Mouse (Mus musculus): ENCODE data around the gene Tfpi. TPM values are rescaled to one million over a fixed set of nuclear protein-coding genes. Genes with fewer than 3 reads are reported as not detected.

Tfpi gene
- polyA plus RNA-seq, 1 experiment from 2014 or later: 21.8 TPM

DNA sequence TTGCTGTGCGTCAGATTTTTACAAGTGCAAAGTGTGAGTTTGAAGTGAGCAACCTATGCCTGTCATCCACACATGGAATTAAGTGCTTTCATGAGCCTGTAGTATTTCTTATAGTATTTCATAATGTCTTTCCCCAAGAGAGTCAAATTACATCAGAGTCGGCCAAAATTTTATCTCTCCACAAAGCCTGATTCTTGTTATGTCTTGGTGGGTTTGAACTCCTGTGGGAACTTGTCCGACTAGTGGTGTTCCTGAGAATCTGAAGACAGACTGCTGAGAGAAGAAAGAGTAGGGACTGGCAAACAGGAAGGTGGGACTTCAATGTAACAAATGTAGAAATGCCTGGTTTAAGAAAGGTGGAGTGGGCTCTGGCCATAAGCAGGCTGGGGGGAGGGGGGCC, 47.7 kb downstream of the Tfpi start:
- no peaks in the 10 kb centered on the region for H3K27me3 ChIP-seq (ENCODE audit: control insufficient read depth, insufficient read depth, low read length)
- no peaks in the 10 kb centered on the region for H3K36me3 ChIP-seq (ENCODE audit: control insufficient read depth, insufficient read depth, low read length)
- H3K4me2 ChIP-seq (replicated peaks; ENCODE audit: low read depth, low read length): no peak overlapping the region
- no peaks in the 10 kb centered on the region for H3K4me1 ChIP-seq (replicated peaks; ENCODE audit: control insufficient read depth, insufficient read depth, low read length)
- ATAC-seq (ENCODE audit: low FRiP score): no peak
- no peak for DNase-seq (ENCODE audit: low spot score)
- H3K27ac ChIP-seq (ENCODE audit: low read depth, low read length): no peak overlapping the region
- 62% methylated on average over 3 of the region's 3 CpGs for WGBS
- no peak overlapping the region for H3K4me3 ChIP-seq (ENCODE audit: low read depth, low read length)
- H3K9ac ChIP-seq (ENCODE audit: low read depth, low read length): no peak overlapping the region
- no peaks in the 10 kb centered on the region for H3K9me3 ChIP-seq (ENCODE audit: control insufficient read depth, low read length)

DNA sequence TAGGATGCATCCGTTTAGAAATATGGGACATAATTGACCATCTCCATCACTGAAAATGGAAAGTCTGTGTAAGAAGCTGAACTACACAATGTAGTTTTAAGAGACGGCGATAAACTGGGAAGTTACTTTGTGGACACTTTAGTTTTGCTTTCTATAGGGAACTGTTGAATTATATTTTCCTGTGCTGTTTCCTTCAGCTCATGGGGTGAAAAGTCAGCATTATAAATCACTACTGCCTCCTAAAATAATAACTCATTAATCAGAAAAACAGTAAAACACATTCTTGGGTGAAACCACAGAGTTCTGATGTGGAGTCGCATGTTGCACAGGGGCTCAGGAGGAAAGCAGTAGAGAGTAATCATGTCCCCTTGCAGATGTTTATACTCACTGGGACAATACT, 50.0 kb downstream of the Tfpi start:
- H3K4me1 ChIP-seq (replicated peaks; ENCODE audit: control insufficient read depth, insufficient read depth, low read length): no peaks in the 10 kb centered on the region
- H3K36me3 ChIP-seq (ENCODE audit: control insufficient read depth, insufficient read depth, low read length): no peaks in the 10 kb centered on the region
- no peak overlapping the region for H3K4me2 ChIP-seq (replicated peaks; ENCODE audit: low read depth, low read length)
- no peak overlapping the region for H3K9ac ChIP-seq (ENCODE audit: low read depth, low read length)
- no peaks in the 10 kb centered on the region for H3K27me3 ChIP-seq (ENCODE audit: control insufficient read depth, insufficient read depth, low read length)
- no peak overlapping the region for H3K4me3 ChIP-seq (ENCODE audit: low read depth, low read length)
- DNase-seq (ENCODE audit: low spot score) (no peak), ATAC-seq (ENCODE audit: low FRiP score) (no peak)
- no peak overlapping the region for H3K27ac ChIP-seq (ENCODE audit: low read depth, low read length)
- WGBS: 93% methylated on average over 4 of the region's 4 CpGs
- no peaks in the 10 kb centered on the region for H3K9me3 ChIP-seq (ENCODE audit: control insufficient read depth, low read length)

DNA sequence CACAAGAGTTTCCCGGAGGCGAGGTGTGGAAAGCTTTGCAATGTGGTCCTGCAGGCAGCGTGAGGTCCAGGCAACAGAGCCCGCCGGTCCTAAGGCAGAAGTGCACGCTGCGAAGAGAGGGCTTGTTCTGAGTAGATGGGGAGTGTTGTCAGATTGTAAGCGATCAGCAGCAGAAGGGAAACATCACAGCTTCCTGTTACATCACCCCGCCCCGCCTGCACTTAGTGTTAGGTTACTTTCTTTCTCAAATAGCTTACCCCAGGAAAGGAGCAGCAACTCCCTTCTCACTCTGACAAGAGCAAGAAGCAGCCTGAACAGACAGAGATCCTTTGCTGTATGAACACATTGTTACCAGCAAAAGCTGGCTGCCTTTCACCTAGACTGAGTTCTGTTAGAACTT, 51.4 kb downstream of the Tfpi start, which contains the start of gene Calcrl:
Gene Calcrl, minus strand, starts transcription at position 274 of the 400 bp plus-strand sequence.
- H3K27me3 ChIP-seq (ENCODE audit: control insufficient read depth, insufficient read depth, low read length): no peaks in the 10 kb centered on the region
- DNase-seq (ENCODE audit: low spot score) (peak; percentile 48), ATAC-seq (ENCODE audit: low FRiP score) (peak; percentile 65)
- peak within 1 kb of the TSS; percentile 13; the same call in 1 of the 2 replicates for H3K9ac ChIP-seq (ENCODE audit: low read depth, low read length)
- WGBS: 3% methylated on average over 10 of the region's 10 CpGs
- H3K4me3 ChIP-seq (ENCODE audit: low read depth, low read length): peak within 1 kb of the TSS; percentile 16; the same call in 1 of the 2 replicates
- no peak within 1 kb of the TSS for H3K27ac ChIP-seq (ENCODE audit: low read depth, low read length)
- H3K9me3 ChIP-seq (ENCODE audit: control insufficient read depth, low read length): no peaks in the 10 kb centered on the region
- no peaks in the 10 kb centered on the region for H3K36me3 ChIP-seq (ENCODE audit: control insufficient read depth, insufficient read depth, low read length)
- peak within 1 kb of the TSS; percentile 8 for H3K4me2 ChIP-seq (replicated peaks; ENCODE audit: low read depth, low read length)
- H3K4me1 ChIP-seq (replicated peaks; ENCODE audit: control insufficient read depth, insufficient read depth, low read length): no peaks in the 10 kb centered on the region

DNA sequence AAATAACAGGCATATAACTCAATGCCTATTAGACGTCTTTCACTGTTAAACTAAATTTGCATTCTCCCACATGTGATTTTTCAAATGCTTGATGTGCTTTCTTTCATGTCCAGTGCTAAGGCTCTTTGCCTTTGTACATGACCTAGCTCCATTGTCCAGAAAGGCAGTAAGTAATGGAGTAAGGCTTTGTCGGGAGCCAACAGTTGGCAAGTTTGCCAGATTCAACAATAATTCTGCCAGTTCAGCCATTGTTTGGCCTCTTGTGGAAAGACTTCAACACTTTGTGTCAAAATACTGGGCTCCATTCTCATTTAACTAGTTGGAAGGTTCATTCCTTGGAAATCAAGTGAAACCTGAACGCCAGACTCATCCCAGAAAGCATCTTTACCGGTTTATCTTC, 60.1 kb downstream of the Tfpi start:
- ATAC-seq (ENCODE audit: low FRiP score) (no peak), DNase-seq (ENCODE audit: low spot score) (no peak)
- Histone ChIP-seq H3K27me3 (ENCODE audit: control insufficient read depth, insufficient read depth, low read length) (no peaks in the 10 kb centered on the region), H3K9me3 (ENCODE audit: control insufficient read depth, low read length) (no peaks in the 10 kb centered on the region), H3K4me1 (replicated peaks; ENCODE audit: control insufficient read depth, insufficient read depth, low read length) (no peaks in the 10 kb centered on the region), H3K4me2 (replicated peaks; ENCODE audit: low read depth, low read length) (no peak overlapping the region), H3K36me3 (ENCODE audit: control insufficient read depth, insufficient read depth, low read length) (no peaks in the 10 kb centered on the region), H3K27ac (ENCODE audit: low read depth, low read length) (no peak overlapping the region), H3K4me3 (ENCODE audit: low read depth, low read length) (no peak overlapping the region), H3K9ac (ENCODE audit: low read depth, low read length) (no peak overlapping the region)
- WGBS: 73% methylated on average over 4 of the region's 4 CpGs

DNA sequence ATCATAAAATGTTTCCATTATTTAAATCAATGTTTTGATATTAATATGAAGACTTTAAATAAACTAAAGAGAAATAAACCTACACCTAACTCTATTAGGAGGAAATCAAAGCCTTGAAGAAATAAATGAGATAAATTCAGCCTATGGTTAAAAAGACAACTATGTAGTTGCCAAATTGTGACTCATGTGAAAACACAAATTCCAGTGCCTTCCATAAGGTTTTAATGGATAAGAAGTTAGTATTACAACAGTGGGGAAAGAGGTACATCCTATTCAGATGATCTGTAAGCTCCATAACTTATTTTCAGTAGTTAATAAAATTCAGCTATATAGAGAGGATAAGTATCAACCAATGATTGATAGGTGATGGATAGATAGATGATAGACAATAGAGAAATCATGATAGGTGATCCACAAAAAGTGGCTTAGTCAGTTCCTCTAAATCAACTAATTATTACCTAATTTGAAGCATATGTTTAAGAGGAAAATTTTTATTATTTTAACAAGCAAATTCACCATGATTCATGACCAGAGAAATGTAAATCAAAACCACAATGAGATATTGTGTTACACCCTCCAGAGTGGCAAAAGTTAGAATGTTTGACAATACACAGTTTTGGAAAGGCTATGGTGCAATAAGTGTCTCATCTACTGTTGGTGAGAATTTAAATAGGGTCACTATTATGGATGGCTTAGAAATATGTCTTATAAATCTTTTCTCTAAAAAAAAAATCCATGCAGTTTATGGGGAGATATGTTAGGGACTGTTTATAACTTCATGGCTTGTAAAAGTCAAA, 66.6 kb downstream of the Tfpi start:
- ATAC-seq (ENCODE audit: low FRiP score) (no peak), DNase-seq (ENCODE audit: low spot score) (no peak)
- Histone ChIP-seq H3K4me1 (replicated peaks; ENCODE audit: control insufficient read depth, insufficient read depth, low read length) (no peaks in the 10 kb centered on the region), H3K27ac (ENCODE audit: low read depth, low read length) (no peak overlapping the region), H3K27me3 (ENCODE audit: control insufficient read depth, insufficient read depth, low read length) (no peaks in the 10 kb centered on the region), H3K4me2 (replicated peaks; ENCODE audit: low read depth, low read length) (no peak overlapping the region), H3K36me3 (ENCODE audit: control insufficient read depth, insufficient read depth, low read length) (no peaks in the 10 kb centered on the region), H3K4me3 (ENCODE audit: low read depth, low read length) (no peak overlapping the region), H3K9ac (ENCODE audit: low read depth, low read length) (no peak overlapping the region), H3K9me3 (ENCODE audit: control insufficient read depth, low read length) (no peaks in the 10 kb centered on the region)

DNA sequence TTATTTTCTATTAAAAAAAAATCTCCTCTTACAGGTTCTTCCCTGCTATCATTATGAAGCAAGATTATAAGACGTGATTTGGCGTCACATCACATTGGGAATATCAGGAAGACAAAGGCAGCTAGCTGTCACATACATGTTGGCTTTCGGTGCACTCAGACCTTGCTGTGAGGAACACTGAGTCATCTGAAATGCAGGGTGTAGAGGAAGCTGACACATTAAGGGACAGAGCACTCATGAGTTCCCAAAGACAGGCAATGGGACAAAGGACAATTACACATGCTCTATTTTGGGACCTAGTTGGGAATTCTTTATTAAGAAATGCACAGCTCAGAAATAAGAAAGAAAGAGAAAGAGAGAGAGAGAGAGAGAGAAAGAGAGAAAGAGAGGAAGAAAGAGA, 71.7 kb downstream of the Tfpi start:
- no peak overlapping the region for H3K9ac ChIP-seq (ENCODE audit: low read depth, low read length)
- no peak for ATAC-seq (ENCODE audit: low FRiP score)
- H3K4me1 ChIP-seq (replicated peaks; ENCODE audit: control insufficient read depth, insufficient read depth, low read length): no peaks in the 10 kb centered on the region
- WGBS: 88% methylated on average over 3 of the region's 3 CpGs
- DNase-seq (ENCODE audit: low spot score): no peak
- no peaks in the 10 kb centered on the region for H3K9me3 ChIP-seq (ENCODE audit: control insufficient read depth, low read length)
- H3K36me3 ChIP-seq (ENCODE audit: control insufficient read depth, insufficient read depth, low read length): no peaks in the 10 kb centered on the region
- no peak overlapping the region for H3K4me3 ChIP-seq (ENCODE audit: low read depth, low read length)
- H3K27ac ChIP-seq (ENCODE audit: low read depth, low read length): no peak overlapping the region
- H3K27me3 ChIP-seq (ENCODE audit: control insufficient read depth, insufficient read depth, low read length): no peaks in the 10 kb centered on the region
- no peak overlapping the region for H3K4me2 ChIP-seq (replicated peaks; ENCODE audit: low read depth, low read length)

DNA sequence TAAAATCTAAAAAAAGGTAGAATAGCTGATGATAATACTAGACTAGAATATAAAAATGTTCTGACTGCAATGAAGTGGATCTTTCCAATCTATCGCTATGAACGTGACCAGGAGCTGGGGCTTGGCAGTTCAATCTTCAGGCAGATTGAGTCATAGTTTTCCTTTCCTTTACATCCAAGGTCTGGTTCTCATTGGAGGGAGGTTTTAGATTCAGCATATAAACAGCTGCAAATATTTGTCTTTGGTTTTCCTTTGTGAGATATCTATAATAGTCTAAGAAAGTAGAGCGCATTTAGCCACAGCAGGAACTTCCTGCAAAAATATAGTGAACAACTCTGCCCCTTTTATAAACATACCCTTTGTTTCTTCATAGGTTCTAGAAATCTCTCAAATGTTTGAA, 73.9 kb downstream of the Tfpi start:
- Histone ChIP-seq H3K36me3 (ENCODE audit: control insufficient read depth, insufficient read depth, low read length) (no peaks in the 10 kb centered on the region), H3K4me3 (ENCODE audit: low read depth, low read length) (no peak overlapping the region), H3K4me2 (replicated peaks; ENCODE audit: low read depth, low read length) (no peak overlapping the region), H3K4me1 (replicated peaks; ENCODE audit: control insufficient read depth, insufficient read depth, low read length) (no peaks in the 10 kb centered on the region), H3K27me3 (ENCODE audit: control insufficient read depth, insufficient read depth, low read length) (no peaks in the 10 kb centered on the region), H3K27ac (ENCODE audit: low read depth, low read length) (no peak overlapping the region), H3K9me3 (ENCODE audit: control insufficient read depth, low read length) (no peaks in the 10 kb centered on the region), H3K9ac (ENCODE audit: low read depth, low read length) (no peak overlapping the region)
- WGBS: 87% methylated on average over 3 of the region's 3 CpGs
- DNase-seq (ENCODE audit: low spot score) (no peak), ATAC-seq (ENCODE audit: low FRiP score) (no peak)

DNA sequence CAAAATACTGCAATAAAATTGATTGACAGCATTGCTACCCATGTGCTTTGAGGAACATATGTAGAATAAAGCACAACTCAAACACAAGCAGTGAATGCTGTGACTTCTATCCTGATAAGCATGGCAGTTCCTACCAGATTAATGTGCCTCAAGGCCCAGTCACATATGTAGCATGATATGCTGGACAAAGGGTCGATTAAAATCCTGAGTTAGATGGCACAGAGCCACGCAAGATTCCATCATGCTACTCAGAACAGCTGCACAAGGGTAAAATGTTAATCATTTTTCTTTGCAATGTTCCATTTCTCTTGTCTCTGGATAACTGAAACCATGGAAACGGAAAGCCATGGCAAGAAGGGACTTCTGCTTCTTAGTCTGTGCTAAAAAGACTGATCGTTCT, 80.0 kb downstream of the Tfpi start:
- Histone ChIP-seq H3K9me3 (ENCODE audit: control insufficient read depth, low read length) (no peaks in the 10 kb centered on the region), H3K4me3 (ENCODE audit: low read depth, low read length) (no peak overlapping the region), H3K27ac (ENCODE audit: low read depth, low read length) (no peak overlapping the region), H3K36me3 (ENCODE audit: control insufficient read depth, insufficient read depth, low read length) (no peaks in the 10 kb centered on the region), H3K4me2 (replicated peaks; ENCODE audit: low read depth, low read length) (no peak overlapping the region), H3K27me3 (ENCODE audit: control insufficient read depth, insufficient read depth, low read length) (no peaks in the 10 kb centered on the region), H3K9ac (ENCODE audit: low read depth, low read length) (no peak overlapping the region), H3K4me1 (replicated peaks; ENCODE audit: control insufficient read depth, insufficient read depth, low read length) (no peaks in the 10 kb centered on the region)
- DNase-seq (ENCODE audit: low spot score) (no peak), ATAC-seq (ENCODE audit: low FRiP score) (no peak)
- 82% methylated on average over 4 of the region's 4 CpGs for WGBS

DNA sequence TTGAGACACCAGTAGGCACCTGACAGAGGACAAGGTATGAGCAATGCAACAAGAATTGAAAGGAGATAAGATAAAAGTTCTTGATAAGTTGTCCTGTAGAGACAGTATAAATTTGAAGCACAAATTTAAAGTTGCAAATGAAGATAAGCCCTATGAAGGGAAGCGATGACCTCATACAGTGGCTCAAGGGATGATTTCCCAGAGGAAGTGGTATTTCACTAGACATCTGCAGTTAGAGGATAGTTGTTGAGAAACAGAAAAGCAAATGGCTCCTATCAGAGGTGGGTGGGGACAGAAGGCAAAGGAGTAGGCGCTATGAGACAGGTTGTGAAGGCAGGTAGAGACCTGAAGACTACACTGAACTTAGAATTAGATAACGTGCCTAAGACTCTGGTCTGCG, 83.3 kb downstream of the Tfpi start:
- WGBS: 93% methylated on average over 4 of the region's 4 CpGs
- H3K27ac ChIP-seq (ENCODE audit: low read depth, low read length): no peak overlapping the region
- ATAC-seq (ENCODE audit: low FRiP score) (no peak), DNase-seq (ENCODE audit: low spot score) (no peak)
- H3K4me1 ChIP-seq (replicated peaks; ENCODE audit: control insufficient read depth, insufficient read depth, low read length): no peaks in the 10 kb centered on the region
- H3K27me3 ChIP-seq (ENCODE audit: control insufficient read depth, insufficient read depth, low read length): no peaks in the 10 kb centered on the region
- no peaks in the 10 kb centered on the region for H3K9me3 ChIP-seq (ENCODE audit: control insufficient read depth, low read length)
- H3K4me2 ChIP-seq (replicated peaks; ENCODE audit: low read depth, low read length): no peak overlapping the region
- no peaks in the 10 kb centered on the region for H3K36me3 ChIP-seq (ENCODE audit: control insufficient read depth, insufficient read depth, low read length)
- no peak overlapping the region for H3K4me3 ChIP-seq (ENCODE audit: low read depth, low read length)
- H3K9ac ChIP-seq (ENCODE audit: low read depth, low read length): no peak overlapping the region

All from hindbrain, embryonic 11.5 days (tissue).